Mouse (Mus musculus) stomach, postnatal 0 days (tissue): ENCODE results near the gene Dock2.

Experiments used
- CTCF ChIP-seq: IDR thresholded peaks from 2 replicates; pipeline ENCODE4 v1.5.1; 2016; ENCODE audit warnings: antibody characterized with exemption, low read depth, mild to moderate bottlenecking, moderate library complexity
- EP300 ChIP-seq: optimal IDR thresholded peaks from 2 replicates; pipeline ENCODE3; 2016; ENCODE audit warnings: antibody characterized with exemption

- TF ChIP-seq CTCF (no peak), EP300 (no peak)
Measured at GRCm38 (mm10) chr11:34824791-34825190, 41.1 kb upstream of the Dock2 start.
